Mouse (Mus musculus) liver, adult 2 months (tissue): Measurements from ENCODE around the gene Car8.
"Not testable (repeated sequence)": the region's sequence is repeated elsewhere in the genome, so short reads cannot be mapped to it uniquely, and the experiment has no call there.

Experiments used
- CTCF ChIP-seq: fragments of 200-500 bp; IDR thresholded peaks from 2 replicates; pipeline ENCODE4 v1.5.1; 2011; ENCODE audit warnings: low read depth, low read length, control low read depth
- POLR2A ChIP-seq: fragments of 200-500 bp; IDR thresholded peaks from 2 replicates; pipeline ENCODE4 v1.6.1; 2011; ENCODE audit warnings: low read length, control low read depth; ENCODE audit not compliant: insufficient read depth; ENCODE audit errors: extremely low read depth

DNA sequence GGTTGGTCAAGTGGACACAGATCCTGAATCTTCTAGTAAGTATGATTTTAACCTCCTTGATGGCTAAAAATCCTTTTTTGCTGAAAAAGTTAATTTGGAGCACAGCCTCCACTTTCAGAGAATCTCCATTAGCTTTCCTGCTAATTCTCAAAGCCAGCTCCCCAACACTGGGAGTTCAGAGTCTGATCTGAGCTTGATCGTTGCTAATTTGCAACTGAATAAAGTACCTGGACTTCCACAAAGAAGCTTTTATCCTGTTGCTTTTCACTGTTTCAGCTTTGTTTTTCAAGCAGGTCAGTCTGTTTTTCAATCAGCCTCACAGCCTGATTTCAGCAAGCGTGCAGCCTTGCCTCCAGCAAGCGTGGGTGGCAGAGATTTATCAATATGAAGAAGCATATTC is 145.3 kb downstream of the Car8 start:
- not testable (repeated sequence) for TF ChIP-seq POLR2A, CTCF
